Mouse (Mus musculus) gastrocnemius, adult 2 months (tissue): ENCODE data around the gene Etv2. TPM values are rescaled to one million over a fixed set of nuclear protein-coding genes. Genes with fewer than 3 reads are reported as not detected.

ENCODE experiments used
- DNase-seq: peaks from one replicate; pipeline ENCODE4 v3.0.0; 2022
- H3K27ac ChIP-seq: fragments of 200-600 bp; 2 replicates; pipeline ENCODE4 v1.8.1; 2022; ENCODE audit warnings: mild to moderate bottlenecking
- H3K4me3 ChIP-seq: fragments of 200-600 bp; 2 replicates; pipeline ENCODE4 v1.8.1; 2022; ENCODE audit warnings: mild to moderate bottlenecking, moderate library complexity
- CTCF ChIP-seq: fragments of 200-600 bp; IDR thresholded peaks from 2 replicates; pipeline ENCODE4 v1.8.1; 2022; ENCODE audit warnings: antibody characterized with exemption, mild to moderate bottlenecking, moderate library complexity
- intact Hi-C: fragments of 180-260 bp; cut with DNase I; formaldehyde crosslinking; loops from one replicate; pipeline ENCODE4 v1.15.1; 2025
- total RNA-seq, 2 experiments: library from RNA; stranded (reverse); gene quantifications; 2 replicates each; pipeline ENCODE4 v1.2.3; 2021

Etv2 gene
- total RNA-seq, 2 experiments from 2014 or later = not detected

GRCm38 (mm10) chr7:30608476-30608875, 27.2 kb downstream of the Etv2 start:
- no peak overlapping the region for H3K4me3 ChIP-seq
- no peak overlapping the region for H3K27ac ChIP-seq
- no peak for DNase-seq
- no peak for TF ChIP-seq CTCF
- intact Hi-C loops = no loop called here

GRCm38 (mm10) chr7:30607706-30608309, 27.8 kb downstream of the Etv2 start:
- Histone ChIP-seq H3K27ac (no peak overlapping the region), H3K4me3 (no peak overlapping the region)
- peak; percentile 65 for TF ChIP-seq CTCF
- intact Hi-C loops = no loop called here
- DNase-seq = peak; percentile 52

- H3K4me3 ChIP-seq = no peak overlapping the region
- H3K27ac ChIP-seq = no peak overlapping the region
- DNase-seq = no peak
- intact Hi-C loops = no loop called here
- no peak for TF ChIP-seq CTCF
Observed at GRCm38 (mm10) chr7:30604944-30605343, 30.7 kb downstream of the Etv2 start.

- TF ChIP-seq CTCF = no peak
- intact Hi-C loops = no loop called here
- Histone ChIP-seq H3K27ac (no peak overlapping the region), H3K4me3 (no peak overlapping the region)
- DNase-seq = no peak
Observed at GRCm38 (mm10) chr7:30604424-30604823, 31.2 kb downstream of the Etv2 start.

GRCm38 (mm10) chr7:30602583-30602982, 33.1 kb downstream of the Etv2 start:
- H3K4me3 ChIP-seq = no peak overlapping the region
- intact Hi-C loops = no loop called here
- no peak for TF ChIP-seq CTCF
- no peak for DNase-seq
- no peak overlapping the region for H3K27ac ChIP-seq

- Histone ChIP-seq H3K27ac (no peak overlapping the region), H3K4me3 (no peak overlapping the region)
- intact Hi-C loops = no loop called here
- no peak for TF ChIP-seq CTCF
- no peak for DNase-seq
Observed at GRCm38 (mm10) chr7:30600651-30601050, 35.0 kb downstream of the Etv2 start.

- intact Hi-C loops = loop anchor here (10.0 kb wide), 1 partner anchor 375 kb away; the partner anchor contains the start of genes Fam187b and Lsr
- Histone ChIP-seq H3K27ac (no peak overlapping the region), H3K4me3 (no peak overlapping the region)
- DNase-seq = peak; percentile 91
- no peak for TF ChIP-seq CTCF
Observed at GRCm38 (mm10) chr7:30599933-30600353, 35.7 kb downstream of the Etv2 start.

- Histone ChIP-seq H3K27ac (no peak within 1 kb of the TSS), H3K4me3 (no peak within 1 kb of the TSS)
- intact Hi-C loops = loop anchor here (10.0 kb wide), 1 partner anchor 376 kb away; the partner anchor contains the start of genes Fam187b and Lsr
- TF ChIP-seq CTCF = no peak
- DNase-seq = no peak
Observed at GRCm38 (mm10) chr7:30598786-30599185, 36.9 kb downstream of the Etv2 start, which contains the start of gene Zbtb32. Gene Zbtb32, minus strand, starts transcription at chr7:30598909.

- intact Hi-C loops = loop anchor here (10.0 kb wide), 1 partner anchor 378 kb away; the partner anchor contains the start of genes Fam187b and Lsr
- H3K27ac ChIP-seq = no peak overlapping the region
- DNase-seq = no peak
- TF ChIP-seq CTCF = no peak
- no peak overlapping the region for H3K4me3 ChIP-seq
Observed at GRCm38 (mm10) chr7:30596811-30597210, 38.8 kb downstream of the Etv2 start.

- TF ChIP-seq CTCF = no peak
- intact Hi-C loops = loop anchor here (10.0 kb wide), 1 partner anchor 379 kb away; the partner anchor contains the start of genes Fam187b and Lsr
- DNase-seq = no peak
- no peak overlapping the region for H3K27ac ChIP-seq
- H3K4me3 ChIP-seq = no peak overlapping the region
Observed at GRCm38 (mm10) chr7:30596093-30596492, 39.6 kb downstream of the Etv2 start.

- no peak overlapping the region for H3K4me3 ChIP-seq
- intact Hi-C loops = loop anchor here (10.0 kb wide), 1 partner anchor 380 kb away; the partner anchor contains the start of genes Fam187b and Lsr
- TF ChIP-seq CTCF = no peak
- DNase-seq = no peak
- no peak overlapping the region for H3K27ac ChIP-seq
Observed at GRCm38 (mm10) chr7:30594510-30595024, 41.1 kb downstream of the Etv2 start.

- no peak for DNase-seq
- Histone ChIP-seq H3K4me3 (no peak overlapping the region), H3K27ac (no peak overlapping the region)
- intact Hi-C loops = loop anchor here (10.0 kb wide), 1 partner anchor 381 kb away; the partner anchor contains the start of genes Fam187b and Lsr
- no peak for TF ChIP-seq CTCF
Observed at GRCm38 (mm10) chr7:30593579-30594509, 41.8 kb downstream of the Etv2 start.
